Mouse (Mus musculus): ENCODE measurements around the gene Crim1. TPM values are rescaled to one million over a fixed set of nuclear protein-coding genes. Genes with fewer than 3 reads are reported as not detected.

The Crim1 gene
- polyA plus RNA-seq, 1 experiment from 2014 or later, result 13.1 TPM

DNA sequence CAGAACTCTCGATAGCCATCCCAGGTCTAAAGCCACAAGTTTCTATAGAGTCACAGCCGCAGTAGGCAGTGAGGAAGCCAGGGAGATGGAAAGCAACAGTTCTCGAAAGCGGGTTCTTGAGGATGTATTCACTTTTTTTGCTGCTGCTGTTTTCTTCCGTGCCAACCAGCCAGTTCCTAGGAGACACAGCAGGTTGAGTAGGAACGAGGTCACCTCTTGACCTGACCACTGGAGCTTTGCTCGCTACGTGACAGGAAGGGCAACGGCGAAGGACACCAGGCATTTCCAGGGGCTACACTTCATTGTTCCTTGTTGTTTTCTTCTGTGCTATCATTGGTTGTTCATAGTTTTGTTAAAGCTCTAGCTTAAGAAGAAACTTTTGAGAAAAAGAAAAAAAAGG, 174.7 kb downstream of the Crim1 start:
- no peak overlapping the region for H3K4me2 ChIP-seq
- H3K27ac ChIP-seq, result no peak overlapping the region
- H3K4me3 ChIP-seq, result no peak overlapping the region
- no peak for ATAC-seq (replicated peaks)
- H3K9me3 ChIP-seq, result no peaks in the 10 kb centered on the region
- no peak overlapping the region for H3K9ac ChIP-seq
- no peaks in the 10 kb centered on the region for H3K36me3 ChIP-seq (replicated peaks)
- 40% methylated on average over 10 of the region's 10 CpGs for WGBS
- H3K27me3 ChIP-seq (replicated peaks), result no peaks in the 10 kb centered on the region
- H3K4me1 ChIP-seq, result no peaks in the 10 kb centered on the region

DNA sequence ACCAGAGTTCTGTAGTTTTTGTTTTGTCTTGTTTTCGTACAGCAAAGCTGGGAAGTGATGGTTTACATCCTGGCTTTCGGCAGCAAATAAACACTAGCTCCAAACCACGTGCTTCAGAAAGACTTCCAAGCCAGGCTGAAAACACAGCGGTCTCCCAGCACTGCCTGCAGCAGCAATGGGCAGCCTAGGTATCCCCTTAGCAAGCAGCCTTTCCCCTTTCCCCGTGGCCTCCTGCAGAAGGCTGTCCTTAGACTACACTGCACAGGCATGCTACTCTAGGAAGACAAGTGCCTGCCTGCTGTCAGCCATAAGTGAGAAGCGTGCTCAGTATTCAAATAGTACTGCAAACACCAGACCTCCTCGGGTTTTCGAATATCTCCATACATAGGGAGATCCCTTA, 176.5 kb downstream of the Crim1 start:
- WGBS, result 66% methylated on average over 8 of the region's 8 CpGs
- no peaks in the 10 kb centered on the region for H3K36me3 ChIP-seq (replicated peaks)
- H3K4me2 ChIP-seq, result no peak overlapping the region
- no peaks in the 10 kb centered on the region for H3K9me3 ChIP-seq
- no peaks in the 10 kb centered on the region for H3K4me1 ChIP-seq
- H3K9ac ChIP-seq, result no peak overlapping the region
- H3K4me3 ChIP-seq, result no peak overlapping the region
- H3K27me3 ChIP-seq (replicated peaks), result no peaks in the 10 kb centered on the region
- no peak overlapping the region for H3K27ac ChIP-seq
- ATAC-seq (replicated peaks), result no peak

DNA sequence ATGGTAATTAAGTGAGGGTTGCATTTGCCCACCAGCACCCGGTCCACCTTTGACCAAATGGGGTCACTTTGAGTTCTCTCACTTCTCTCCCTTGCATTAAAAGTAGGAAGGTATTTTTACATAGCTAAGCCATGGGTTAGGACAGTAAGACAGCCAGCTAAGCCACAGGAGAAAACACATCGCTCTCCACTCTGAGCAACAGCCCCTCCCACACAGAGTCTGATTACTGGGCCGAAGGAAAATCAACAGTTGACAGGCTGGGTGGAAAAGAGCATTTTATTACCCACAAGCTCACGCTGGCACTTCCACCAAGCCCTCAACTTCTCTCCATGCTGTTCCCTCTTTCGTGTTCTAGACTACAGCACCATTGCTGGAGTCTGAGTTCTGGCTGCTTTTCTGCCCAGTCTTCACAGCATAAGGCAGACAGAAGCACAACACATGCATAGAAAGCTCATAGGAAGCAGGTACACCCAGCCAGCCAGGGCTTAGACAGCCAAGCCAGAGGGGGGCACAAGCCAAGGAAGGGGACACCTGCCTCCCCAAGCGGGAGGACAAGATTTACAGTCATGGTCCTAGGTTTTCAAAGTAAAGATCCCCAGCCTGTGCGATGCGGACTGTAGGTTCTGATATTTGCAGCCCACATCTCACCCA, 179.2 kb downstream of the Crim1 start:
- no peak for ATAC-seq (replicated peaks)
- WGBS, result 88% methylated on average over 8 of the region's 8 CpGs
- H3K4me1 ChIP-seq, result no peaks in the 10 kb centered on the region
- no peak overlapping the region for H3K27ac ChIP-seq
- no peaks in the 10 kb centered on the region for H3K27me3 ChIP-seq (replicated peaks)
- no peaks in the 10 kb centered on the region for H3K9me3 ChIP-seq
- H3K4me3 ChIP-seq, result no peak overlapping the region
- H3K9ac ChIP-seq, result no peak overlapping the region
- no peaks in the 10 kb centered on the region for H3K36me3 ChIP-seq (replicated peaks)
- H3K4me2 ChIP-seq, result no peak overlapping the region

DNA sequence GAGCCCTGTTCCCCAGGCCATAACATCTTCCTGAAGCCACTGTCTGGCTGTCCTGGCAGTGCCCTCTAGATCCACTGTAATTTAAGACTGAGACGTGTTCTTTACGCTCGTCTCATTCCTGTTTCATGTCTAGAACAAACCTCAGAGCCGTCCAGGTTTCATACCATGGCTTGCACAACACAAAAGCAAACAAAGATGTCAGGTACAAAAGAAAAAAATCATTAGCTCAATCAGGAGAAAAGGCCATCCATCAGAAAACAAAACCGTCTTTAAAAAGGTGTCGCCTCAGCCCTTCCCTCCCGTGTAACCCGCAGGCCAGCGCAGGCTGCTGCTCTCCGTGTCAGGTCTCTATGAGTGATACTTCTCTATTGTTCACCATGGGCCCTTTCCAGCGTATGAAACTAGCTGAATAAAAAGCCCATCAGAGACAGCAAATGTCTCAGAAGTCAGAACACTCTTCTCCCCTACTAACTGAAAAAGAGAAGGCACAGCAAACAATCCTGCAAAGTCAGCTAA, 179.7 kb downstream of the Crim1 start:
- no peak overlapping the region for H3K4me3 ChIP-seq
- no peak overlapping the region for H3K4me2 ChIP-seq
- H3K27ac ChIP-seq, result no peak overlapping the region
- no peak overlapping the region for H3K9ac ChIP-seq
- no peaks in the 10 kb centered on the region for H3K36me3 ChIP-seq (replicated peaks)
- no peaks in the 10 kb centered on the region for H3K27me3 ChIP-seq (replicated peaks)
- 73% methylated on average over 11 of the region's 11 CpGs for WGBS
- no peak for ATAC-seq (replicated peaks)
- no peaks in the 10 kb centered on the region for H3K9me3 ChIP-seq
- no peaks in the 10 kb centered on the region for H3K4me1 ChIP-seq

DNA sequence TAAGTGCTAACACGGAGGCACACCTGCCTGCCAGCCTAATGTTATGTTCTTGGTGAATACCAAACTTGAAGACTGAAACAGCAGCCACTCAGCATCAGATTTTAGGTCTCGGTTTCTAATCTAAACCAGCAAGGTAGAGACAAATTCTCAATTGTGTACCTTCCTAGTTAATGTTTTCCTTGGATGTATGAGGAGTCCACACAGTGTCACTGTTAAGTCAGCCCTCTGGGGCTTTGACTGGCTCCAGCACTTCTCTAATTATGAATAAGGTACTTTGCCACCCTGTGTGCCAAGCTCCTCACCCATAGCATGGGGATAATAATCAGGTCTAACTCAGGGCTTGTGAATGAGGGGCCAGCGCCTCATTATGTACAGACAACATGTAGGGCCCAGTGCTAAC, 182.3 kb downstream of the Crim1 start:
- Histone ChIP-seq H3K4me2 (no peak overlapping the region), H3K36me3 (replicated peaks) (no peaks in the 10 kb centered on the region), H3K27me3 (replicated peaks) (no peaks in the 10 kb centered on the region), H3K27ac (no peak overlapping the region), H3K9ac (no peak overlapping the region), H3K4me3 (no peak overlapping the region), H3K9me3 (no peaks in the 10 kb centered on the region), H3K4me1 (no peaks in the 10 kb centered on the region)
- ATAC-seq (replicated peaks), result no peak
- WGBS, result 97% methylated on average over 3 of the region's 3 CpGs

DNA sequence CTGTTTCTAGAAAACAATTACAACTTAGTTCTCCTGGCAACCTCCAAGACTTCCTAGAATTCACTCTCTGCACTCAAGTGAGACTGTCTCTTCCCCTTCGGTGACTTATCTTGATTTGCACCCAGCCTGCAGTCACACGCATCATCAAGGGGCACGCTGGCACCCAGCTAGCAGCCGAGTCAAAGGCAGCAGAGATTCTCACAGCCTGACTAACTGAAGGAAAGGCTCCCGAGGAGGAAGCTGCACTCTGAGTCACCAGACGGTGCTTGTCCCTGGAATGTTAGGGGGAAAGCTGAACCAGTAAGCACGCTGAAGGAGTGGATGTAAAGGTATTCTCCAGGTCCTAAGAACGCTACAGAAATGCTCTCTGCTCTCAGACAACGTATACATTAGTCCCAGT, 187.6 kb downstream of the Crim1 start:
- no peak overlapping the region for H3K4me2 ChIP-seq
- no peak for ATAC-seq (replicated peaks)
- WGBS, result 80% methylated on average over 9 of the region's 9 CpGs
- no peak overlapping the region for H3K4me3 ChIP-seq
- H3K9me3 ChIP-seq, result no peaks in the 10 kb centered on the region
- H3K9ac ChIP-seq, result no peak overlapping the region
- H3K4me1 ChIP-seq, result no peaks in the 10 kb centered on the region
- no peak overlapping the region for H3K27ac ChIP-seq
- no peaks in the 10 kb centered on the region for H3K27me3 ChIP-seq (replicated peaks)
- H3K36me3 ChIP-seq (replicated peaks), result no peaks in the 10 kb centered on the region

DNA sequence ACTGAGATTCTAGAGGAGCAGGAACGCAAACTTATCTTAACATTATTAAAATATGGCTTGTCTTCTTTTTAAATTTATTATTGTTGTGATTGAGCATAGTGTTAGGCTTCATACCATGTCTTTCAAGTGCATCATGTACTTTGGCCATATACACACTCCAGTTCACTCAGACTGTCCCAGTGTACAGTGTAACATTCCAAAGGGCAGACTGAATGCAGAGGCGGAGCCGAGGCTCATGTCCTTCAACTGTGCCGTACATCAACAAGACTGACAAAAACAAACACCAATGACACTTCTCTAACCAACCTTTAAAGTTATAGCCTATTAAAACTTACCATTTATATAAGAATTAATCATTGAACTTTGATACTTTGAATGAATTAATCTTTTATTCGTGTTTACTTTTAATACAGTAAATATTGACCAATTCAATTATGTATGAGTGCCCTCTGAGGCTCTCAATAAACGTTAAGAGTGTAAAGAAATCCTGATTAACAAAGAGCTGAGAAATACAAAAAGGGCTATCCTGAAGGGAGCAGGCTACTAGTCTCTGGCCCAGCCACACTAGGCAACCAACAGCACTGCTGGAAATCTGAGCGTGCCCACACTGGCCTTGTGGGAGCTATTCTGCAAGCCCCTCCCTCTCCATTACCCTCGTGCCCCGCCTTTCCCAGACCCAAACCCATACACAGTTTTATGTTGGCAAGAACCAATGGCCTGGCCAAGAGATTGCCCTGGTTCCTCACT, 188.2 kb downstream of the Crim1 start:
- H3K9ac ChIP-seq, result no peak overlapping the region
- no peaks in the 10 kb centered on the region for H3K9me3 ChIP-seq
- H3K27me3 ChIP-seq (replicated peaks), result no peaks in the 10 kb centered on the region
- H3K4me3 ChIP-seq, result no peak overlapping the region
- WGBS, result 86% methylated on average over 9 of the region's 9 CpGs
- H3K4me2 ChIP-seq, result no peak overlapping the region
- no peak overlapping the region for H3K27ac ChIP-seq
- no peak for ATAC-seq (replicated peaks)
- H3K36me3 ChIP-seq (replicated peaks), result no peaks in the 10 kb centered on the region
- H3K4me1 ChIP-seq, result no peaks in the 10 kb centered on the region

DNA sequence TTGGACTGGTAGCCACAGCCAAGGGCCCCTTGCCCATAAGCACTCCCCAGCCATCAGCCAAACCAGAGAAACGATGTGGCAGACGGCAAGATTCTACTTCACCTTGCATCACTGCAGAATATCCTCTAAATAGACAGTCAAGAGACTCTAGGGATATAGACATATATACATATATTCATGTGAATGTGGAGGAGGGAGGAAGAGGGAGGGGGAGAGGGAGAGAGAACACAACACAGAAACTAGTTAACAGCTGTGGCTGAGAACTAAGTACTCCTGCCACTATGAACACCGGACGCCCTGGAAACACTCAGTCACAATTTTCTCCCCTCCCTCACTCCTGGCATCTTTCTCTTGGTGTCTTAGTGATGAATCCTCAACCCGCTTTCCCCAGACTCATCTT, 189.5 kb downstream of the Crim1 start:
- Histone ChIP-seq H3K27me3 (replicated peaks) (no peaks in the 10 kb centered on the region), H3K27ac (no peak overlapping the region), H3K36me3 (replicated peaks) (no peaks in the 10 kb centered on the region), H3K9ac (no peak overlapping the region), H3K9me3 (no peaks in the 10 kb centered on the region), H3K4me3 (no peak overlapping the region), H3K4me2 (no peak overlapping the region), H3K4me1 (no peaks in the 10 kb centered on the region)
- ATAC-seq (replicated peaks), result no peak
- WGBS, result 94% methylated on average over 5 of the region's 5 CpGs

DNA sequence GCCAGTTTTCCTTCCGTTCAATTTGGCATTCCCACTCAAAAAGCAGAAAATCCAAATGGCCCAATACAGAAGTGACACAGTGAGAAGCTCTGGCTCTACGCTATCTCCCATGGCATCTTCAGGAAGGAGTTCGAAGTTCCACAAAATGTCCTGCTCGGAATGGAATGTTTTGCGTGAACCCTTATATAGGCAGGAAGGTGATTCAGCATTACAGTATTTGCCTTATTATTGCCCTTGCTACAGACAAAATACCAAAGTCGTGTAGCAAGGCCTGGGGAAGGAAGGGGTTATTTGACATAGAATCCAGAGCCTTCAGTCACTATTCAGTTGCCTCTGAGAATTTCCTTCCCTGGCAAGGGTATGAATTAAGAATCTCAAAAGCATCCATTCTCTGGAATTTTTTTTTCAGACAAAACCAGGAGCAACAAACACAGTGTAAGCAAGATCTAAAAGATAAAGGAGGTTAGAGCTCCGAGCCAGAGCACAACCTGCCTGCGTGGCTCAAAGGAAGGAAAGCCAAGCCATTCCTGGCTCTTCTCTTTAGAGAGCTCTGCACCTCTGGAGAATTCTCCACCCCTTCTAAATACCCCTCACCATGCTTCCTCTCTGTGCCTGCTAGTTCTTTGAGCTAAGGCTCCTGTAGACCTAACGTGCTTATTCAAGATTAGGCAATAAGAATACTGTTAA, 192.5 kb downstream of the Crim1 start:
- Histone ChIP-seq H3K9ac (no peak overlapping the region), H3K4me3 (no peak overlapping the region), H3K4me1 (no peaks in the 10 kb centered on the region), H3K36me3 (replicated peaks) (no peaks in the 10 kb centered on the region), H3K9me3 (no peaks in the 10 kb centered on the region), H3K27me3 (replicated peaks) (no peaks in the 10 kb centered on the region), H3K27ac (no peak overlapping the region), H3K4me2 (no peak overlapping the region)
- no peak for ATAC-seq (replicated peaks)
- WGBS, result 83% methylated on average over 9 of the region's 9 CpGs

DNA sequence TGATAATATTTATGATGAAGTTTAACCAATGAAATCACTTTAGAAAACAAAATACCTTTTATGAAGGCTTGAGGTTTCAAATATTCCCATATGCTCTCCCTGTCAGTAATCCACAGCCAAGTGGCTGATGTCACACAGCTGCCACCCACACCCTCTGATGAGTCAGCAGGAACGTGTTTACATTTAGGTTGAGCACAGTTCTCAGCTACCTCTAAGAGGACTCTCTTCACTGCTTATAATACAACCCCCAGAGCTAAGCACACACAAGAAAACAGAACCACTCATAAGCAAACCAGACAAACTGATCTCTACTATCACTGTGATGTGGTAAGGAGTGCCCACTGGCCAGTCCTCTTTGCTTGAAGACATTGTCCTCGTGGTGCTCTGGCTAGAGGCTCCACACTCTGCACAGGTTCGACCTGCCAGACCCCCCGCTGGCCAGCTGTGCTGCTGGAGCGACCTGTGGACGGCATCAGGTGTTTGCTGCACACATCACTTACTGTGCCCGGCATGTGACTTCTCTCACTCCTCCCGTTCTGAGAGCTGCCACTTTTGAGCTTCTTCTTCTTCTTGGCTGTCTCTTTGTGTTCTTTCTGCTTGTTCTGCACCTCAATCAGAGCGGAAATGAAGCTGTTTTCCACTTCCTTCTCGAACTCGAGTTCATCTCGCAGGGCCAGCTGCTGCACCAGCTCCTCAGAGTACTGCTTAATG, 200.2 kb downstream of the Crim1 start:
- no peak overlapping the region for H3K27ac ChIP-seq
- peaks cover 5% of the 10 kb centered on the region; the same call in 1 of the 2 replicates for H3K36me3 ChIP-seq (replicated peaks)
- no peaks in the 10 kb centered on the region for H3K9me3 ChIP-seq
- H3K4me3 ChIP-seq, result no peak overlapping the region
- 0 out of 2 replicates have a peak, but pooled peaks have one; percentile 17 for ATAC-seq (replicated peaks)
- 90% methylated on average over 12 of the region's 12 CpGs for WGBS
- H3K4me1 ChIP-seq, result no peaks in the 10 kb centered on the region
- H3K27me3 ChIP-seq (replicated peaks), result no peaks in the 10 kb centered on the region
- no peak overlapping the region for H3K9ac ChIP-seq
- H3K4me2 ChIP-seq, result no peak overlapping the region

DNA sequence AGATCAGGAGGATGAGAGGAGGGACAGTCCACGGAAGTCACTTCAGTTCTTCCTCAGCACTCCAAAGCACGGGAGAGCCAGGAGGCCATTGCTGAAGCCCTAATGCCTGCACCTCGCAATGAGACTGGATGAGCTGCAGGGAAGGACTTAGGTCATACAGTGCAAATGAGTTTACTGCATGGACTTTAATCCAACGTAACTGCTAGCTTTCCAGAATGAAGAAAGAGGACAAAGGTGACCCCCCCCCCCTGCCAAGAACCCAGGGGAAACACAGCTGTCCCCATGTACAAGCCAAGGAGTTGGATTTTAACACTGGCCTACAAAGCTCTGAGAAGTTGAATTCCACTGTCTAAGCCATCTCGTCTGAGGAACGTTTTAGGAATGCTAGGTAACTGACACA, 201.3 kb downstream of the Crim1 start:
- WGBS, result 67% methylated on average over 6 of the region's 6 CpGs
- no peaks in the 10 kb centered on the region for H3K9me3 ChIP-seq
- H3K4me1 ChIP-seq, result no peaks in the 10 kb centered on the region
- no peak overlapping the region for H3K4me2 ChIP-seq
- peaks cover 5% of the 10 kb centered on the region; the same call in 1 of the 2 replicates for H3K36me3 ChIP-seq (replicated peaks)
- H3K4me3 ChIP-seq, result no peak overlapping the region
- H3K27me3 ChIP-seq (replicated peaks), result no peaks in the 10 kb centered on the region
- no peak overlapping the region for H3K9ac ChIP-seq
- ATAC-seq (replicated peaks), result no peak
- no peak overlapping the region for H3K27ac ChIP-seq

DNA sequence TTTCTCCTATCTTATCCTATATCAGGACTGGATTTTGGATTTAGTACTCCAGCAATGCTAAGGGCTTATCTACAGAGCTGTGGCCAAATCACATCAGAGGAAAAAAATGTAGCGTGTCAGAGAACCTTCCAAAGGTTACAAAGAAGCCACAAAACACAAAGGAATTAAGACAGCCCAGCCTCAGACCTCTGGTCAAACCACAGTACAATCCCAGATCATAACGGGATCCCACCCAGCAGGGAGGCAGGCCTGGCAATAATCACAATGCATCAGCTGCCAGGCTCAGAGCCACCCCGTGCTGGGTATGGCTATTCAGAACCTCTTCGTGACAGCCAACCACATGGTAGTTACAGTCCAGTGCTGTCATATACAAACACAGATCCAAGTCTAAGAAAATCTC, 201.7 kb downstream of the Crim1 start:
- H3K27ac ChIP-seq, result no peak overlapping the region
- no peak overlapping the region for H3K9ac ChIP-seq
- 29% methylated on average over 4 of the region's 4 CpGs for WGBS
- ATAC-seq (replicated peaks), result no peak
- H3K4me2 ChIP-seq, result no peak overlapping the region
- H3K4me3 ChIP-seq, result no peak overlapping the region
- H3K36me3 ChIP-seq (replicated peaks), result peaks cover 5% of the 10 kb centered on the region; the same call in 1 of the 2 replicates
- no peaks in the 10 kb centered on the region for H3K9me3 ChIP-seq
- H3K27me3 ChIP-seq (replicated peaks), result no peaks in the 10 kb centered on the region
- no peaks in the 10 kb centered on the region for H3K4me1 ChIP-seq

All from midbrain, embryonic 15.5 days (tissue).